Mouse (Mus musculus): ENCODE measurements around the gene Tshz2. TPM values are rescaled to one million over a fixed set of nuclear protein-coding genes. Genes with fewer than 3 reads are reported as not detected.

The Tshz2 gene
- polyA plus RNA-seq, 1 experiment = 19.5 TPM

DNA sequence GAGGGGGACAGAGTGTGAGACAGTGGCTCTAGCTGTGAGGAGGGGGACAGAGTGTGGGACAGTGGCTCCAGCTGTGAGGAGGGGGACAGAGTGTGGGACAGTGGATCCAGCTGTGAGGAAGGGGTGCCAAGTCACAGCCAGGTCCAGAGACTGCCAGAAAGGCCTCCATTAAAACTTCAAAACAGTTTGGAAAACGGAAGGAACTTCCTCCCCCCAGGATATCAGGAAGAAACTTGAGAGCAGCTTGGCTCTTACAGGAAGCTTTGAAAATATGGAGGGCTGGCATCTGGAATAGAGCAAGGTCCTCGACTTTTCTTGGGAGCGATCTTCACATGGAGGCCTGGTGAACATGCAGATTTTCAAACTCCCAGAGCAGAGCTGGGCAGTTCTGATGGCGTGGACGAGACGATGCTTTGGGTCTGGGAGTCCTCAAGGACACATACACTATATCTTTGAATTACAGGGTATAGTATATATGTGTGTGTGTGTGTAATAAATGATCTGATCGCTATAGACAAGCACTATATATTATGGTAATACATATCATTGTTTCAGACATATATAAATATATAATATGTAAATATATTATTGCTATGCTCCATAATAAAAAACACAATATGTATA lies 16.6 kb downstream of the Tshz2 start:
- Histone ChIP-seq H3K4me1 (ENCODE audit: control insufficient read depth, insufficient read depth, insufficient read length, low read length) (peaks cover 5% of the 10 kb centered on the region), H3K27ac (replicated peaks; ENCODE audit: low read depth, low read length) (no peak overlapping the region), H3K4me3 (ENCODE audit: insufficient read depth, low read depth, low read length) (no peak overlapping the region)

GRCm38 (mm10) chr2:169653282-169653681 lies 20.5 kb downstream of the Tshz2 start:
- H3K27ac ChIP-seq (replicated peaks; ENCODE audit: low read depth, low read length) = no peak overlapping the region
- H3K4me3 ChIP-seq (ENCODE audit: insufficient read depth, low read depth, low read length) = no peak overlapping the region
- peaks cover 2% of the 10 kb centered on the region for H3K4me1 ChIP-seq (ENCODE audit: control insufficient read depth, insufficient read depth, insufficient read length, low read length)

GRCm38 (mm10) chr2:169663792-169664191 lies 31.0 kb downstream of the Tshz2 start:
- Histone ChIP-seq H3K4me1 (ENCODE audit: control insufficient read depth, insufficient read depth, insufficient read length, low read length) (peaks cover 27% of the 10 kb centered on the region), H3K4me3 (ENCODE audit: insufficient read depth, low read depth, low read length) (no peak overlapping the region), H3K27ac (replicated peaks; ENCODE audit: low read depth, low read length) (peak overlapping the region; percentile 76)

GRCm38 (mm10) chr2:169671264-169671663 lies 38.5 kb downstream of the Tshz2 start:
- peak overlapping the region; percentile 47; the same call in 1 of the 2 replicates for H3K27ac ChIP-seq (replicated peaks; ENCODE audit: low read depth, low read length)
- H3K4me1 ChIP-seq (ENCODE audit: control insufficient read depth, insufficient read depth, insufficient read length, low read length) = peaks cover 34% of the 10 kb centered on the region
- H3K4me3 ChIP-seq (ENCODE audit: insufficient read depth, low read depth, low read length) = no peak overlapping the region

DNA sequence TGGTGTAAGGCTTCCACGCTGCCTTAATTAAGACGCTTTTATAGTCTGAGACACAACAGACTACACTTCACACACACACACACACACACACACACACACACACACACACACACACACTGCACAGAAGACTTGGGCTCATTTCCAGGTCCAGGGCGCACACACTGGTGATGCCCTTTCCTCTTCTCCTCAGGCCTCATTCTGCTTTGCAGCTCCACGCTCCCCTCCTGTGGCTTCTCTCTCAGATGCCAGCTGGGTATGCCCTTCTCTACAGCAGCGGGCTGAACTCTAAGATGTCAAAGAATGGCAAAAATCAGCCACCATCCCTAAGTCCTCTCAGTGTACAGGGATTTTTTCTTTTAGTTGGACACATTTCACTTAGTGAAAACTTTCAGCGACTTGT lies 41.0 kb downstream of the Tshz2 start:
- H3K4me3 ChIP-seq (ENCODE audit: insufficient read depth, low read depth, low read length) = no peak overlapping the region
- peaks cover 26% of the 10 kb centered on the region for H3K4me1 ChIP-seq (ENCODE audit: control insufficient read depth, insufficient read depth, insufficient read length, low read length)
- H3K27ac ChIP-seq (replicated peaks; ENCODE audit: low read depth, low read length) = peak overlapping the region; percentile 61

- H3K4me3 ChIP-seq (ENCODE audit: insufficient read depth, low read depth, low read length) = no peak overlapping the region
- H3K27ac ChIP-seq (replicated peaks; ENCODE audit: low read depth, low read length) = peak overlapping the region; percentile 61
- H3K4me1 ChIP-seq (ENCODE audit: control insufficient read depth, insufficient read depth, insufficient read length, low read length) = peaks cover 27% of the 10 kb centered on the region
Observed at GRCm38 (mm10) chr2:169674209-169674608, 41.4 kb downstream of the Tshz2 start.

- no peak overlapping the region for H3K4me3 ChIP-seq (ENCODE audit: insufficient read depth, low read depth, low read length)
- H3K27ac ChIP-seq (replicated peaks; ENCODE audit: low read depth, low read length) = no peak overlapping the region
- peaks cover 15% of the 10 kb centered on the region; the same call in 1 of the 2 replicates for H3K4me1 ChIP-seq (ENCODE audit: control insufficient read depth, insufficient read depth, insufficient read length, low read length)
Observed at GRCm38 (mm10) chr2:169679264-169679663, 46.5 kb downstream of the Tshz2 start.

DNA sequence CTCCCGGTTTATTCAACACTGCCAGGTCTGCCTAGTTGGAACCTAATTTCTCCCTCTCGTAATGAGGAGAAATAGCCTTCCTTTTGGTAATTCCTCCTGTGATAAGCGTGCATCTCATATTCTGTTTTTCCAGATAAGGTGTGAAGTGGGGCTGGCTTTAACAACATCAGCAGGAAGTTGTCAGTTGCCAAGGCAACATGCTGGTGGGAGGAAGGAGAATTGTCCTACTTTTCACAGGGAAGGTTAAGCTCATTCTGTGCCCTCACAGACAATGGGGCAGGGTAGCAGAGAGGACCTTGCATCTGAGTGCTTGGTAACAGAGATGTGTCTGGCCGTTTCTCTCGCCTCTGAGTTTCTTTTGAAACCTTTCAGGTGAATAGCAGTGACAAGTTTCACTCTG lies 47.1 kb downstream of the Tshz2 start:
- Histone ChIP-seq H3K4me1 (ENCODE audit: control insufficient read depth, insufficient read depth, insufficient read length, low read length) (peaks cover 21% of the 10 kb centered on the region; the same call in 1 of the 2 replicates), H3K4me3 (ENCODE audit: insufficient read depth, low read depth, low read length) (no peak overlapping the region), H3K27ac (replicated peaks; ENCODE audit: low read depth, low read length) (0 out of 2 replicates have a peak overlapping the region, but pooled peaks have one; percentile 5)

DNA sequence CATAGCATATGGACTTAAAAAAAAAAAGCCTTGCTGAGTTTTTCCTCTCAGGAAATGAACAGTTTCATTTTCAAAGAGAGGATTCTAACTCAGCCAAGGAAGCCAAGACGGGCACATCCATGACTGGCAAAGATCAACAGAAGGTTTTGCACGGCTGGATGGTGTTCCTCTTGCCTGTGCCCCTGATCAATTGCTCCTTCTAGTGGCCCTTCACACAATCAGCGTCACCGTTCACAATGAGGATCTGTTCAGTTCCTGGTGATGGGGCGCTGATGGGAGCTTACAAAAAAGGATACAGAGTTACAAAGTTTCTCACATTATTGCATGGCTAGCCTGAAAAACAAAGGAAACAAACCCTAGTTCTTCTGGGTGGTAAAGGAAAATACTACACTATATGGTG lies 52.4 kb downstream of the Tshz2 start:
- Histone ChIP-seq H3K4me3 (ENCODE audit: insufficient read depth, low read depth, low read length) (no peak overlapping the region), H3K27ac (replicated peaks; ENCODE audit: low read depth, low read length) (no peak overlapping the region), H3K4me1 (ENCODE audit: control insufficient read depth, insufficient read depth, insufficient read length, low read length) (peaks cover 22% of the 10 kb centered on the region; the same call in 1 of the 2 replicates)

- H3K4me1 ChIP-seq (ENCODE audit: control insufficient read depth, insufficient read depth, insufficient read length, low read length) = peaks cover 22% of the 10 kb centered on the region; the same call in 1 of the 2 replicates
- no peak overlapping the region for H3K27ac ChIP-seq (replicated peaks; ENCODE audit: low read depth, low read length)
- H3K4me3 ChIP-seq (ENCODE audit: insufficient read depth, low read depth, low read length) = no peak overlapping the region
Observed at GRCm38 (mm10) chr2:169685747-169686146, 52.9 kb downstream of the Tshz2 start.

- Histone ChIP-seq H3K4me1 (ENCODE audit: control insufficient read depth, insufficient read depth, insufficient read length, low read length) (peaks cover 16% of the 10 kb centered on the region; the same call in 1 of the 2 replicates), H3K4me3 (ENCODE audit: insufficient read depth, low read depth, low read length) (no peak overlapping the region), H3K27ac (replicated peaks; ENCODE audit: low read depth, low read length) (no peak overlapping the region)
Observed at GRCm38 (mm10) chr2:169686697-169687430, 54.1 kb downstream of the Tshz2 start.

- Histone ChIP-seq H3K4me1 (ENCODE audit: control insufficient read depth, insufficient read depth, insufficient read length, low read length) (peaks cover 12% of the 10 kb centered on the region; the same call in 1 of the 2 replicates), H3K27ac (replicated peaks; ENCODE audit: low read depth, low read length) (no peak overlapping the region), H3K4me3 (ENCODE audit: insufficient read depth, low read depth, low read length) (no peak overlapping the region)
Observed at GRCm38 (mm10) chr2:169690054-169690453, 57.2 kb downstream of the Tshz2 start.

- no peak overlapping the region for H3K4me3 ChIP-seq (ENCODE audit: insufficient read depth, low read depth, low read length)
- peaks cover 12% of the 10 kb centered on the region; the same call in 1 of the 2 replicates for H3K4me1 ChIP-seq (ENCODE audit: control insufficient read depth, insufficient read depth, insufficient read length, low read length)
- no peak overlapping the region for H3K27ac ChIP-seq (replicated peaks; ENCODE audit: low read depth, low read length)
Observed at GRCm38 (mm10) chr2:169694494-169694893, 61.7 kb downstream of the Tshz2 start.

GRCm38 (mm10) chr2:169695025-169695424 lies 62.2 kb downstream of the Tshz2 start:
- Histone ChIP-seq H3K27ac (replicated peaks; ENCODE audit: low read depth, low read length) (no peak overlapping the region), H3K4me3 (ENCODE audit: insufficient read depth, low read depth, low read length) (no peak overlapping the region)

DNA sequence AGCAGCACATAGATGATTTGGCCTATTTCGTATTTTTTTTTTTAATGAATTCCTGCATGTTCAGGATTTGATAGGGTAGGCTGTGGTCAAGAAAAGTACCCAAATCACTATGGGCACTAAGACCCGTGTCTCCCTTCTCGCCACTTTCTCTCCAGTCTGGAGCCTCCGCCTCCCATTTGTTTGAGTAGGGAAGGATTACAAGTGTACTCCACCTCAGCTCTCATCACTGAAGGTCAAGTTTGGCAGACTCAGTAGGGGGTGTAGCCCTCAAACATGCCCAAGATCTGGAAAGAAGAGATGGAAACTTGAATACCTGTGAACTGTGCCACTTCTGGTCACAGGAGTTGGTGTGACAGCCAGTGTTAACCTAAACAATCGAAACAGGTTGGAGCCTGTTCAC lies 66.3 kb downstream of the Tshz2 start:
- Histone ChIP-seq H3K4me3 (ENCODE audit: insufficient read depth, low read depth, low read length) (no peak overlapping the region), H3K4me1 (ENCODE audit: control insufficient read depth, insufficient read depth, insufficient read length, low read length) (peaks cover 25% of the 10 kb centered on the region), H3K27ac (replicated peaks; ENCODE audit: low read depth, low read length) (no peak overlapping the region)

More at GRCm38 (mm10) chr2:169695025-169695424, 62.2 kb downstream of the Tshz2 start:
- H3K4me1 ChIP-seq (ENCODE audit: control insufficient read depth, insufficient read depth, insufficient read length, low read length) = peaks cover 17% of the 10 kb centered on the region

Measured in brown adipose tissue, adult 24 weeks (tissue).